Mouse (Mus musculus) midbrain, postnatal 0 days (tissue): Measurements from ENCODE around the gene Gata1. TPM values are rescaled to one million over a fixed set of nuclear protein-coding genes. Genes with fewer than 3 reads are reported as not detected.

Experiments
- ATAC-seq: fragments of 200-750 bp; cut with Nextera tagmentation; 2 replicates; pipeline ENCODE4 v1.8.0; 2017; ENCODE audit warnings: moderate number of reproducible peaks, mild to moderate bottlenecking, moderate TSS enrichment, moderate library complexity; ENCODE audit not compliant: low FRiP score
- DNase-seq: peaks from one replicate; pipeline ENCODE4 v3.0.0-alpha.2; 2015; ENCODE audit warnings: low spot score
- H3K27ac ChIP-seq: fragments of 300-500 bp; sonication (generic); 2 replicates; pipeline ENCODE4 v1.5.1; 2014; ENCODE audit warnings: low read depth, mild to moderate bottlenecking, low read length, mixed read lengths
- H3K27me3 ChIP-seq: fragments of 300-500 bp; sonication (generic); 2 replicates; pipeline ENCODE4 v1.6.1; 2014; ENCODE audit warnings: low read length, control low read depth, mixed read lengths; ENCODE audit not compliant: insufficient read depth
- H3K36me3 ChIP-seq: fragments of 300-500 bp; sonication (generic); 2 replicates; pipeline ENCODE4 v1.6.1; 2014; ENCODE audit warnings: low read length, control low read depth, mixed read lengths; ENCODE audit not compliant: insufficient read depth
- H3K4me1 ChIP-seq: fragments of 300-500 bp; sonication (generic); 2 replicates; pipeline ENCODE4 v1.6.1; 2014; ENCODE audit warnings: mild to moderate bottlenecking, control low read depth, antibody characterized with exemption, low read length, mixed read lengths; ENCODE audit not compliant: insufficient read depth
- H3K4me2 ChIP-seq: fragments of 300-500 bp; sonication (generic); 2 replicates; pipeline ENCODE4 v1.6.1; 2014; ENCODE audit warnings: low read depth, mild to moderate bottlenecking, low read length, mixed read lengths; ENCODE audit not compliant: poor library complexity, severe bottlenecking
- H3K4me3 ChIP-seq: fragments of 300-500 bp; sonication (generic); 2 replicates; pipeline ENCODE4 v1.5.1; 2014; ENCODE audit warnings: low read depth, mild to moderate bottlenecking, low read length, moderate library complexity
- H3K9ac ChIP-seq: fragments of 300-500 bp; sonication (generic); replicated peaks from 2 replicates; pipeline ENCODE4 v1.6.1; 2014; ENCODE audit warnings: mild to moderate bottlenecking, low read length, moderate library complexity, mixed read lengths; ENCODE audit not compliant: poor library complexity, severe bottlenecking
- H3K9me3 ChIP-seq: fragments of 300-500 bp; sonication (generic); 2 replicates; pipeline ENCODE4 v1.6.1; 2016; ENCODE audit warnings: low read length, control low read depth
- CTCF ChIP-seq: IDR thresholded peaks from 2 replicates; pipeline ENCODE4 v1.5.1; 2016; ENCODE audit warnings: antibody characterized with exemption, mild to moderate bottlenecking
- WGBS: fragments of 180-500 bp; shearing (Covaris S2); extraction: QIAGEN DNeasy Blood & Tissue Kit; methylation state at CpG from one replicate; pipeline ENCODE4 v1.1.7; 2014; 5-methylcytosine and 5-hydroxymethylcytosine counted together
- polyA plus RNA-seq: library from polyadenylated mRNA; unstranded; fragments of >200 nt; fragmentation: Nextera tagmentation; extraction: Ambion mirVana; gene quantifications from 2 replicates; pipeline ENCODE4 v1.2.1, GENCODE M21; 2015
- total RNA-seq: library from RNA; depleted of rRNA; stranded (reverse); fragments of >200 nt; gene quantifications from 2 replicates; pipeline ENCODE4 v1.2.3, GENCODE M21; 2014

The Gata1 gene
- total and polyA plus RNA-seq, 2 experiments from 2014 or later, result not detected

GRCm38 (mm10) chrX:7968226-7968625 lies 9.6 kb downstream of the Gata1 start:
- ATAC-seq (no peak), DNase-seq (no peak)
- WGBS, result 78% methylated on average over 8 of the region's 8 CpGs
- TF ChIP-seq CTCF, result no peak
- Histone ChIP-seq H3K4me2 (no peak overlapping the region), H3K9ac (no peak overlapping the region), H3K4me3 (no peak overlapping the region), H3K4me1 (no peaks in the 10 kb centered on the region), H3K27ac (no peak overlapping the region), H3K27me3 (no peaks in the 10 kb centered on the region), H3K9me3 (no peaks in the 10 kb centered on the region), H3K36me3 (no peaks in the 10 kb centered on the region)

DNA sequence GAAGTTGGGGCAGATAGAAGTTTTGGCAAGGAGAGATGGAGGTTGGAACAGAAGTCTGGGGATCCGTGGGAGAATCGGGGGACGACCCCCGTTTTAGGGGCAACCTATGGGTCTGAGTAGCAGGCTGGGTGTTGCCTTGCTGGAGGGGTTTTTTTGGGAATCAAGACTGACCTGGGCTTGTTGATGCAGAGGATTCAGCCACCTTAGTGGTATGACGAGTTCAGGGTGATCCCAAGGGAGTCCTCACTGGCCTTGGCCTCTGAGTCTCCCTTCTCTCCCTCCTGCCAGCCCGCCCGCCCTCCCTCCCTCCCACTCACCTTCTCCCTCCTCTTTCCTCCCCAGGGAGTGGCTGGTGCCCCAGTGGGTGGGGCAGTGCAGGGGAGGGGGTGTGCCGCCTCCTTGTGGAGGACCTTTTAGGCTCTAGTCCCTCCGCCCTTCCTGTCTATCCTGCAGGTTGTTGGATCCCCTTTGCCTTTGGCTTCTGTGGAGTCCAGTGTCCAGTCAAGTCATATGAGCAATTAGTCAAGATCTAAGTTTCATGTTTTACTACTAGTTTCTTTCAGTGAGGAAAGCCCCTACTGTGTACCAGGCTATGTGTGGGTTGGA lies 10.2 kb downstream of the Gata1 start:
- Histone ChIP-seq H3K27me3 (no peaks in the 10 kb centered on the region), H3K27ac (no peak overlapping the region), H3K36me3 (no peaks in the 10 kb centered on the region), H3K4me2 (no peak overlapping the region), H3K4me3 (no peak overlapping the region), H3K9ac (no peak overlapping the region), H3K4me1 (no peaks in the 10 kb centered on the region), H3K9me3 (no peaks in the 10 kb centered on the region)
- WGBS, result 85% methylated on average over 8 of the region's 9 CpGs
- no peak for TF ChIP-seq CTCF
- DNase-seq (no peak), ATAC-seq (no peak)

DNA sequence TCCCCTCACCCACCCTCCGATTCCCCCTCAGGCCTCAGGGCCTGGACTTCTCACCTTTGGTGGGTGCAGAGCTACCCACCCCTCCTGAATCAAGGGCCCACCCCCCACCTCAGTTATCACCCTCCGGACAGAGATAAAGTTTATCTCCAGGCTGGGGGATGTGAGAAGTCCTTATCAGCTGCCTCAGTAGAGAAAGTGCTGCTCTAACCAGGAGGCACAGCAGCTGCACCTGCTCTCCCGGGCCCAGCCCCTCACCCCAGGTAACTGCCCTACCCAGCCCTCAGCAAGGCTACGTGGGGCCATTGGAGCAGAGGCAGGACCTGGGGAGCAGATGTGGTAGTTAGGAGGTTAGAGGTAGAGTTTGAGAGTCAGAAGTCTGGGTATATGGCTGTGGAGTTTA lies 11.7 kb downstream of the Gata1 start:
- Histone ChIP-seq H3K4me2 (no peak overlapping the region), H3K27me3 (no peaks in the 10 kb centered on the region), H3K4me1 (no peaks in the 10 kb centered on the region), H3K9ac (no peak overlapping the region), H3K9me3 (no peaks in the 10 kb centered on the region), H3K4me3 (no peak overlapping the region), H3K27ac (no peak overlapping the region), H3K36me3 (no peaks in the 10 kb centered on the region)
- TF ChIP-seq CTCF, result no peak
- WGBS, result 77% methylated on average over 4 of the region's 4 CpGs
- no peak for ATAC-seq
- no peak for DNase-seq

GRCm38 (mm10) chrX:7963829-7964626 lies 13.8 kb downstream of the Gata1 start:
- no peak for ATAC-seq
- Histone ChIP-seq H3K27me3 (no peaks in the 10 kb centered on the region), H3K27ac (no peak overlapping the region), H3K4me2 (no peak overlapping the region), H3K36me3 (no peaks in the 10 kb centered on the region), H3K4me3 (no peak overlapping the region), H3K9ac (no peak overlapping the region), H3K4me1 (no peaks in the 10 kb centered on the region), H3K9me3 (no peaks in the 10 kb centered on the region)
- DNase-seq, result no peak
- 85% methylated on average over 7 of the region's 7 CpGs for WGBS
- TF ChIP-seq CTCF, result no peak

- H3K4me2 ChIP-seq, result no peak overlapping the region
- H3K36me3 ChIP-seq, result no peaks in the 10 kb centered on the region
- H3K4me3 ChIP-seq, result no peak overlapping the region
- H3K27me3 ChIP-seq, result no peaks in the 10 kb centered on the region
- H3K4me1 ChIP-seq, result no peaks in the 10 kb centered on the region
- DNase-seq, result no peak
- no peaks in the 10 kb centered on the region for H3K9me3 ChIP-seq
- 92% methylated on average over 9 of the region's 9 CpGs for WGBS
- H3K9ac ChIP-seq, result no peak overlapping the region
- no peak for ATAC-seq
- no peak overlapping the region for H3K27ac ChIP-seq
- TF ChIP-seq CTCF, result no peak
These were observed 19.0 kb downstream of the Gata1 start for GRCm38 (mm10) chrX:7958868-7959267.

DNA sequence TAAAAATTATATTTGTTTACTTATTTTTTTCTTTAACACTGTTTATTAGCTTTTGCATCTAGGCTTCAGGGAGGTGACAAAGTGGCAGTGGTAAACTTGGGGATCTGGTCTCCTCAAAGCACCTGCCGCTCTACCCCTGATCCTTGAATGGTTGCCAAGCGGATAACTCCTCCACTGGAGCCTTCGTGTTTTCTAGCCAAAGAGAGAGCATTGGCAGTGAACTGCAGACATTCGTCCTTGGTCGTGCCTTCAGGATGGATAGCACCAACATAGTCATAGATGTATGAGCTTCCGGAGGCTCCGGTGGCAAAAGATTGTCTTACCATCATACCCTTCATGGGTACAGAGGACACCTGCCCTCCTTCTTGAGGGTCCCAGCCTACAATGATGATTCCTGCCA lies 27.8 kb downstream of the Gata1 start:
- no peak overlapping the region for H3K27ac ChIP-seq
- no peak overlapping the region for H3K4me2 ChIP-seq
- 89% methylated on average over 7 of the region's 7 CpGs for WGBS
- no peak overlapping the region for H3K4me3 ChIP-seq
- ATAC-seq (no peak), DNase-seq (no peak)
- H3K27me3 ChIP-seq, result no peaks in the 10 kb centered on the region
- no peak for TF ChIP-seq CTCF
- no peak overlapping the region for H3K9ac ChIP-seq
- no peaks in the 10 kb centered on the region for H3K36me3 ChIP-seq
- H3K4me1 ChIP-seq, result no peaks in the 10 kb centered on the region
- H3K9me3 ChIP-seq, result no peaks in the 10 kb centered on the region
